24 mouse cellular contexts compared by ENCODE assay signal in genomic region chr4:106169466-106169865, GRCm38 (mm10).
A peak's percentile ranks its signal among the peaks of the same experiment; 100 is the strongest.
DNase-seq lines count a peak whose midpoint lies in the region; ATAC-seq and TF ChIP-seq lines count a peak whose summit lies in the region.
"Had no signal": no experiment of that assay in that cellular context is flagged by ENCODE, and none has a peak within 500 bp of the region (broad histone marks: within the 10 kb centered on the region; RNA-seq: fewer than 3 reads in every experiment).

No protein-coding gene starts in this region.

- no peaks in the 10 kb centered on the region for H3K27me3 ChIP-seq in heart, embryonic 11.5 days (ENCODE audit: control insufficient read depth, insufficient read depth, low read length)
- no peaks in the 10 kb centered on the region for H3K27me3 ChIP-seq in limb, embryonic 10.5 days (ENCODE audit: low read depth, poor library complexity, severe bottlenecking)
- H3K27me3 ChIP-seq in limb, embryonic 13.5 days: no peaks in the 10 kb centered on the region; the same call in 1 of the 2 replicates
- no peaks in the 10 kb centered on the region for H3K27me3 ChIP-seq in myocyte (ENCODE audit: control insufficient read depth, insufficient read depth, insufficient read length)
- H3K27me3 ChIP-seq: embryonic facial prominence, embryonic 13.5 days; embryonic facial prominence, embryonic 15.5 days; forebrain, embryonic 12.5 days had no signal

- no peak overlapping the region for H3K4me2 ChIP-seq in heart, embryonic 11.5 days
- H3K4me2 ChIP-seq in limb, embryonic 13.5 days (replicated peaks): no peak overlapping the region
- no peak overlapping the region for H3K4me2 ChIP-seq in myocyte (ENCODE audit: low read depth)
- H3K4me2 ChIP-seq: embryonic facial prominence, embryonic 13.5 days; embryonic facial prominence, embryonic 15.5 days; forebrain, embryonic 12.5 days had no signal

- peak; percentile 56 for DNase-seq in heart, adult 11 months
- DNase-seq in limb, embryonic 10.5 days (ENCODE audit: low spot score): no peak
- no peak for DNase-seq in adrenal gland, postnatal 10 days
- no peak for DNase-seq in urinary bladder, adult 18-20 months (ENCODE audit: low spot score in 2 of 2)
- DNase-seq: adrenal gland, adult 2 months; adrenal gland, postnatal 14 days; adrenal gland, postnatal 36 days; cerebellum, adult 11-12 months; cerebellum, adult 2 months; cerebellum, adult 9-10 months; cerebellum, postnatal 14 days; cerebellum, postnatal 36 days; embryo, embryonic 11 days had no signal

- 86% methylated on average over 4 of the region's 4 CpGs for WGBS in heart, embryonic 11.5 days (ENCODE audit: insufficient replicate concordance)
- WGBS in limb, embryonic 10.5 days: 93% methylated on average over 4 of the region's 4 CpGs
- 88% methylated on average over 4 of the region's 4 CpGs for WGBS in limb, embryonic 13.5 days

- no peak for TF ChIP-seq POLR2A in myocyte (IDR thresholded peaks at IDR 0.05; ENCODE audit: insufficient read length, low read depth)

- H3K4me1 ChIP-seq in heart, embryonic 11.5 days (ENCODE audit: control insufficient read depth, insufficient read depth, low read length): no peaks in the 10 kb centered on the region
- H3K4me1 ChIP-seq in limb, embryonic 10.5 days: peaks cover 28% of the 10 kb centered on the region
- H3K4me1 ChIP-seq in limb, embryonic 13.5 days: peaks cover 23% of the 10 kb centered on the region
- H3K4me1 ChIP-seq: forebrain, embryonic 10.5 days; forebrain, embryonic 12.5 days had no signal

- H3K79me2 ChIP-seq in myocyte (ENCODE audit: control insufficient read depth, insufficient read depth): no peaks in the 10 kb centered on the region

- H3K36me3 ChIP-seq in heart, embryonic 11.5 days (ENCODE audit: control insufficient read depth, insufficient read depth, low read length): no peaks in the 10 kb centered on the region
- 0 out of 2 replicates have a peak, but pooled peaks cover 2% of the 10 kb centered on the region for H3K36me3 ChIP-seq in limb, embryonic 10.5 days
- no peaks in the 10 kb centered on the region for H3K36me3 ChIP-seq in limb, embryonic 13.5 days
- H3K36me3 ChIP-seq in myocyte (ENCODE audit: control insufficient read depth, insufficient read depth): no peaks in the 10 kb centered on the region
- H3K36me3 ChIP-seq: embryonic facial prominence, embryonic 13.5 days; embryonic facial prominence, embryonic 15.5 days; forebrain, embryonic 10.5 days; forebrain, embryonic 12.5 days had no signal

- H3K9ac ChIP-seq in heart, embryonic 11.5 days (ENCODE audit: low read depth, low read length): no peak overlapping the region
- H3K9ac ChIP-seq in limb, embryonic 13.5 days: no peak overlapping the region
- H3K9ac ChIP-seq: embryonic facial prominence, embryonic 13.5 days; embryonic facial prominence, embryonic 15.5 days; forebrain, embryonic 12.5 days had no signal

- no peak overlapping the region for H3K4me3 ChIP-seq in heart, embryonic 11.5 days (ENCODE audit: low read depth, low read length)
- no peak overlapping the region for H3K4me3 ChIP-seq in limb, embryonic 10.5 days
- no peak overlapping the region for H3K4me3 ChIP-seq in limb, embryonic 13.5 days
- H3K4me3 ChIP-seq in myocyte: no peak overlapping the region
- H3K4me3 ChIP-seq: embryonic facial prominence, embryonic 13.5 days; embryonic facial prominence, embryonic 15.5 days; erythroblast, embryonic 14.5 days; forebrain, embryonic 10.5 days; forebrain, embryonic 12.5 days had no signal

- ATAC-seq in heart, embryonic 11.5 days (replicated peaks; ENCODE audit: insufficient number of reproducible peaks, low FRiP score, low TSS enrichment): no peak
- ATAC-seq in limb, embryonic 13.5 days (ENCODE audit: low FRiP score, low read depth): 0 out of 2 replicates have a peak, but pooled peaks have one; percentile 4
- ATAC-seq in megakaryocyte-erythroid progenitor cell, adult 5-6 weeks (replicated peaks; ENCODE audit: low FRiP score, low TSS enrichment, poor library complexity, severe bottlenecking): no peak
- ATAC-seq: forebrain, embryonic 14.5 days; forebrain, embryonic 16.5 days had no signal

- no peak overlapping the region for H3ac ChIP-seq in myocyte (ENCODE audit: control insufficient read depth, insufficient read length)

- H3K9me3 ChIP-seq in heart, embryonic 11.5 days (replicated peaks; ENCODE audit: control insufficient read depth, low read length): no peaks in the 10 kb centered on the region
- H3K9me3 ChIP-seq in limb, embryonic 10.5 days (replicated peaks): no peaks in the 10 kb centered on the region
- peaks cover 4% of the 10 kb centered on the region; the same call in 1 of the 2 replicates for H3K9me3 ChIP-seq in limb, embryonic 13.5 days
- H3K9me3 ChIP-seq: embryonic facial prominence, embryonic 13.5 days; forebrain, embryonic 10.5 days; forebrain, embryonic 12.5 days had no signal

- H3K27ac ChIP-seq in heart, embryonic 11.5 days (ENCODE audit: low read depth, low read length): no peak overlapping the region
- peak overlapping the region; percentile 70; the same call in 1 of the 2 replicates for H3K27ac ChIP-seq in limb, embryonic 10.5 days
- no peak overlapping the region for H3K27ac ChIP-seq in limb, embryonic 13.5 days
- H3K27ac ChIP-seq: embryonic facial prominence, embryonic 13.5 days; forebrain, embryonic 10.5 days; forebrain, embryonic 12.5 days had no signal

TF ChIP-seq in myocyte, 11 proteins besides CTCF, POLR2A, EP300 and RAD21:
- TF ChIP-seq CEBPB (IDR thresholded peaks at IDR 0.05; ENCODE audit: insufficient read depth, poor library complexity, severe bottlenecking) (no peak), USF1 (IDR thresholded peaks at IDR 0.05; ENCODE audit: low read depth) (peak; percentile 14)
